Mouse (Mus musculus) heart, embryonic 15.5 days (tissue): Measurements from ENCODE around the gene Gm21969. TPM values are rescaled to one million over a fixed set of nuclear protein-coding genes. Genes with fewer than 3 reads are reported as not detected.
A peak's percentile ranks its signal among the peaks of the same experiment; 100 is the strongest.

Source experiments
- ATAC-seq: fragments of 200-750 bp; cut with Nextera tagmentation; replicated peaks from 2 replicates; pipeline ENCODE4 v1.8.0; 2017; ENCODE audit warnings: low read depth, moderate TSS enrichment; ENCODE audit not compliant: insufficient number of reproducible peaks, insufficient read depth, low FRiP score
- H3K27ac ChIP-seq: fragments of 300-500 bp; sonication (generic); 2 replicates; pipeline ENCODE4 v1.5.1; 2015; ENCODE audit warnings: mild to moderate bottlenecking, inconsistent platforms
- H3K27me3 ChIP-seq: fragments of 300-500 bp; sonication (generic); 2 replicates; pipeline ENCODE4 v1.6.1; 2015; ENCODE audit warnings: inconsistent platforms
- H3K36me3 ChIP-seq: fragments of 300-500 bp; sonication (generic); 2 replicates; pipeline ENCODE4 v1.6.1; 2015; ENCODE audit warnings: mild to moderate bottlenecking, inconsistent platforms
- H3K4me1 ChIP-seq: fragments of 300-500 bp; sonication (generic); replicated peaks from 2 replicates; pipeline ENCODE4 v1.6.1; 2015; ENCODE audit warnings: inconsistent platforms
- H3K4me2 ChIP-seq: fragments of 300-500 bp; sonication (generic); 2 replicates; pipeline ENCODE4 v1.6.1; 2015; ENCODE audit warnings: inconsistent platforms, mild to moderate bottlenecking, moderate library complexity
- H3K4me3 ChIP-seq: fragments of 300-500 bp; sonication (generic); 2 replicates; pipeline ENCODE4 v1.5.1; 2015; ENCODE audit warnings: mild to moderate bottlenecking, inconsistent platforms
- H3K9ac ChIP-seq: fragments of 300-500 bp; sonication (generic); 2 replicates; pipeline ENCODE4 v1.6.1; 2015; ENCODE audit warnings: mild to moderate bottlenecking, inconsistent platforms
- H3K9me3 ChIP-seq: fragments of 300-500 bp; sonication (generic); replicated peaks from 2 replicates; pipeline ENCODE4 v1.6.1; 2016; ENCODE audit warnings: inconsistent platforms
- WGBS: fragments of 180-500 bp; shearing (Covaris S2); methylation state at CpG from one replicate; pipeline ENCODE4 v1.1.7; 2015; ENCODE audit warnings: mixed read lengths; 5-methylcytosine and 5-hydroxymethylcytosine counted together
- polyA plus RNA-seq: library from polyadenylated mRNA; unstranded; fragments of >200 nt; fragmentation: Nextera tagmentation; extraction: Ambion mirVana; gene quantifications from 2 replicates; pipeline ENCODE4 v1.2.1, GENCODE M21; 2015

The Gm21969 gene
- 0.05 TPM in 1 of 2 replicates, not detected in the other for polyA plus RNA-seq

GRCm38 (mm10) chr4:139602357-139603244 is at the start of gene Gm21969:
Gene Gm21969 (plus strand): TSS chr4:139603186.
- no peak for ATAC-seq
- peak within 1 kb of the TSS; percentile 78 for H3K27ac ChIP-seq
- peaks cover 58% of the 10 kb centered on the region for H3K4me1 ChIP-seq
- H3K27me3 ChIP-seq: no peaks in the 10 kb centered on the region
- H3K9me3 ChIP-seq: no peaks in the 10 kb centered on the region
- no peak within 1 kb of the TSS for H3K4me3 ChIP-seq
- 51% methylated on average over 14 of the region's 14 CpGs for WGBS
- peak within 1 kb of the TSS; percentile 7; the same call in 1 of the 2 replicates for H3K9ac ChIP-seq
- H3K4me2 ChIP-seq: peak within 1 kb of the TSS; percentile 24; the same call in 1 of the 2 replicates
- H3K36me3 ChIP-seq: peaks cover 13% of the 10 kb centered on the region

GRCm38 (mm10) chr4:139555235-139555634 is 47.8 kb upstream of the Gm21969 start:
- no peak for ATAC-seq
- Histone ChIP-seq H3K27me3 (no peaks in the 10 kb centered on the region), H3K27ac (0 out of 2 replicates have a peak overlapping the region, but pooled peaks have one; percentile 13), H3K36me3 (no peaks in the 10 kb centered on the region), H3K4me3 (no peak overlapping the region), H3K9me3 (no peaks in the 10 kb centered on the region), H3K9ac (no peak overlapping the region), H3K4me2 (no peak overlapping the region), H3K4me1 (peaks cover 5% of the 10 kb centered on the region; the same call in 1 of the 2 replicates)
- 80% methylated on average over 11 of the region's 11 CpGs for WGBS

- no peaks in the 10 kb centered on the region for H3K9me3 ChIP-seq
- H3K27me3 ChIP-seq: no peaks in the 10 kb centered on the region
- H3K4me3 ChIP-seq: no peak overlapping the region
- H3K36me3 ChIP-seq: no peaks in the 10 kb centered on the region
- peaks cover 5% of the 10 kb centered on the region; the same call in 1 of the 2 replicates for H3K4me1 ChIP-seq
- H3K27ac ChIP-seq: peak overlapping the region; percentile 45; the same call in 1 of the 2 replicates
- 45% methylated on average over 19 of the region's 19 CpGs for WGBS
- H3K9ac ChIP-seq: no peak overlapping the region
- peak; percentile 84 for ATAC-seq
- peak overlapping the region; percentile 16 for H3K4me2 ChIP-seq
Observed at GRCm38 (mm10) chr4:139555951-139556350, 47.0 kb upstream of the Gm21969 start.

DNA sequence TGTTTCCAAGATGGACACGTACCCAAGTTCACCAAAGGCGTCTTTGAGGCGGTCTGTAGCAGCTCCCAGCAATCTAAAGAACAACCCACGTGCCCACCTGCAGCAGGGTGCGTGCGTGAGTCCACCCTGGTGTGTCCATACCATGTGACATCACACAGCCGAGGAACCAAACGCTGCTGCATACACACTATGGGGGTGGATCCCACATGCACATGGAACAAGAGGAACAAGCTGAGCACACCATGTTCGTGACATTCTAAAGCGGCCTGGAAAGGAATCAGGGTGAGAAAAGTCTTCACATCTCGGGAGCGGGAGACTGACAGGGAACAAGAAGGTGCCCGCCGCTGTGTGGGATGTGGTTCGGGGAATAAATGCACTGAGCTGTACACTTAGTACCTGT is 34.6 kb upstream of the Gm21969 start:
- ATAC-seq: no peak

GRCm38 (mm10) chr4:139570756-139571155 is 32.2 kb upstream of the Gm21969 start:
- no peaks in the 10 kb centered on the region for H3K9me3 ChIP-seq
- peaks cover 28% of the 10 kb centered on the region for H3K27me3 ChIP-seq
- no peak overlapping the region for H3K4me2 ChIP-seq
- no peak overlapping the region for H3K9ac ChIP-seq
- no peaks in the 10 kb centered on the region for H3K36me3 ChIP-seq
- no peak overlapping the region for H3K27ac ChIP-seq
- peaks cover 8% of the 10 kb centered on the region for H3K4me1 ChIP-seq
- H3K4me3 ChIP-seq: no peak overlapping the region
- 71% methylated on average over 10 of the region's 10 CpGs for WGBS
- ATAC-seq: no peak

More for the DNA sequence above, 34.6 kb upstream of the Gm21969 start:
- Histone ChIP-seq H3K9me3 (no peaks in the 10 kb centered on the region), H3K4me1 (no peaks in the 10 kb centered on the region), H3K36me3 (no peaks in the 10 kb centered on the region), H3K27ac (no peak overlapping the region), H3K27me3 (peaks cover 28% of the 10 kb centered on the region), H3K4me3 (no peak overlapping the region), H3K4me2 (no peak overlapping the region), H3K9ac (no peak overlapping the region)
- WGBS: 74% methylated on average over 15 of the region's 15 CpGs

- Histone ChIP-seq H3K9ac (no peak overlapping the region), H3K27ac (no peak overlapping the region), H3K4me3 (no peak overlapping the region), H3K36me3 (no peaks in the 10 kb centered on the region), H3K27me3 (peaks cover 22% of the 10 kb centered on the region), H3K4me1 (peaks cover 26% of the 10 kb centered on the region), H3K9me3 (no peaks in the 10 kb centered on the region), H3K4me2 (no peak overlapping the region)
- WGBS: 79% methylated on average over 12 of the region's 12 CpGs
- no peak for ATAC-seq
Observed at GRCm38 (mm10) chr4:139572928-139573512, 30.0 kb upstream of the Gm21969 start.

- WGBS: under 1% methylated on average over 52 of the region's 52 CpGs
- Histone ChIP-seq H3K4me2 (peak overlapping the region; percentile 95), H3K27me3 (peaks cover 19% of the 10 kb centered on the region; the same call in 1 of the 2 replicates), H3K9me3 (no peaks in the 10 kb centered on the region), H3K4me3 (peak overlapping the region; percentile 97), H3K4me1 (peaks cover 38% of the 10 kb centered on the region), H3K9ac (peak overlapping the region; percentile 95), H3K27ac (peak overlapping the region; percentile 90), H3K36me3 (no peaks in the 10 kb centered on the region)
- ATAC-seq: peak; percentile 97
Observed at GRCm38 (mm10) chr4:139574156-139574798, 28.7 kb upstream of the Gm21969 start.

DNA sequence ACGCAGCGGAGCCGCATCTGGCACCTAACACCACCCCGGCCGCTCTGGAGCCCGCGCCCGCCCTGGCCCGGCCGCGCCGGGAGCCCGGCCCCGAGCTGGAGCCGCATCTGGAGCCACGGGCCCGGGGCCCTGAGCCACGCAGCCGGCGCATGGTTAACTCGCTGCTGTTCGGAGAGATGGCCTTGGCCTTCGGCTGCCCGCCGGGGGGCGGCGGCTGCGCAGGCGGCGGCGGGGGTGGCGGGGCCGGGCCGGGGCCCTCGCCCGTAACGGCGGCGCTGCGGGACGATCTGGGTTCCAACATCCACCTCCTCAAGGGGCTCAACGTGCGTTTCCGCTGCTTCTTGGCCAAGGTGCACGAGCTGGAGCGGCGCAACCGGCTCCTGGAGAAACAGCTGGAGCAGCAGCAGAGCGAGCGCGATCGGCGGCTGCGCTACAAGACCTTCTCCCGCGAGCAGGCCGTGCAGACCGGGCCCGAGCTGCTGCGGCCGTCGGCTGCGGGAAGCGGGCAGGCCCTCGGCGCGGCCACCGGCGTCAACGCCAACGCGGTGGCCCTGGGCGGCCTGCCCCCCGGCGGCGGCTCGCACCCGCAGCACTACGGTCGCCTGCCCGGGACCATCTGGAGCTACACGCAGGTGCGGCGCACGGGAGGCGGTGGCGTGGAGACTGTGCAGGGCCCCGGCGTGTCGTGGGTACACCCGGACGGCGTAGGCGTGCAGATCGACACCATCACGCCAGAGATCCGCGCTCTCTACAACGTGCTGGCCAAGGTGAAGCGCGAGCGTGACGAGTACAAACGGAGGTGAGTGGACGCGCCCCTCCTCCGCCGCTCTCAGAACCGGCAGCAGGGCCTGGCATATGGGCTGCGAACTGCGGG is 27.9 kb upstream of the Gm21969 start:
- WGBS: under 1% methylated on average over 109 of the region's 111 CpGs
- H3K4me1 ChIP-seq: peaks cover 46% of the 10 kb centered on the region
- peak; percentile 47 for ATAC-seq

DNA sequence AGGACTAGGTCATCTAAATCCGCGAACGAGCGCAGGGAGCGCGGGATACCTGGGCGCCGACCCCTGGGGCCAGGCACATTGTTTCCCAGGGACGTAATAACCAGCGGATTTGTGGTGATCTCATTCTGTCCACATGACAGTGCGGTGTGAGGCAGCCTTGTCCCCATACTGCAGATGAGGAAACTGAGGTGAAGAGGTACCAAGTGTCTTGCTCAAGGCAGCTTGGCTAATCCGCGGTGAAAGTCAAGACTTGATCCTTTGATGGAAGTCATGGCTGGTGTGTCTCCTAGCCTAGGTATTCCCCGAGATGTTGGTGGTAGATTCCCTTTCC is 27.3 kb upstream of the Gm21969 start:
- no peaks in the 10 kb centered on the region for H3K36me3 ChIP-seq
- peak overlapping the region; percentile 97 for H3K4me3 ChIP-seq
- peaks cover 13% of the 10 kb centered on the region; the same call in 1 of the 2 replicates for H3K27me3 ChIP-seq
- peak overlapping the region; percentile 90 for H3K27ac ChIP-seq
- H3K9ac ChIP-seq: peak overlapping the region; percentile 95
- H3K9me3 ChIP-seq: no peaks in the 10 kb centered on the region
- no peak for ATAC-seq
- WGBS: 7% methylated on average over 14 of the region's 14 CpGs
- H3K4me1 ChIP-seq: peaks cover 52% of the 10 kb centered on the region
- peak overlapping the region; percentile 95 for H3K4me2 ChIP-seq

More for the DNA sequence above, 27.9 kb upstream of the Gm21969 start:
- no peaks in the 10 kb centered on the region for H3K9me3 ChIP-seq
- peak overlapping the region; percentile 90 for H3K27ac ChIP-seq
- H3K36me3 ChIP-seq: no peaks in the 10 kb centered on the region
- peak overlapping the region; percentile 95 for H3K4me2 ChIP-seq
- H3K9ac ChIP-seq: peak overlapping the region; percentile 95
- H3K4me3 ChIP-seq: peak overlapping the region; percentile 97
- peaks cover 16% of the 10 kb centered on the region; the same call in 1 of the 2 replicates for H3K27me3 ChIP-seq

DNA sequence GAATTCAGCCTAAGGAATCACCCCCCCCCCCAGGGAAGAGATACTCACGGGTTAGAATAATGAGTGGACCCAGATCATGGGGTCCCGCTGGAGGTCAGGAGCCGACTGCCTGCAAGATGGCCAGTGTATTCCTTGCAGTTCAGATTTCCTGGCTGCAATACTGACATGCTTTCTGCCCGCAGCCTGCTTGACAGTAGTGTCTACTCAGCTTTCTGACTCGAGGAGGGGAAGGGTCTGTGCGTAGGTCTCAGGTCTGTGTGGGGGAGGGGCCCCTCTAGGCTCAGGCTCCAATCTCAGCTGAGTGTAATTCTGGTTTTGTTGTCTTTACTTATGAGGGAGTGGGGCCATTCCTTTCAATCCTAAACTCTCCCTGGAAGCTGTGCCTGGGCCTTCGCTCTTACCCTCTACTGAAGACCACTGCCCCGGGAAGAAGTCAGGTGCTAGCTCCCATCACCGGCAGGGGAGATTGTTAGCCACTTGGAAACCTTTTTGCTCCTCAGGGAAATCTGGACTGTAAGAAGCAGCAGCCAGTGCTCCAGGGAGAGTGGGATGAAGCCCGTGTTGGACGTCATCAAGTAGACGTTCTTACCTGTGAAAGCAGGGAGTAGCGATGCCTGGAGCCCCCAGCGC is 26.6 kb upstream of the Gm21969 start:
- WGBS: 48% methylated on average over 14 of the region's 14 CpGs
- Histone ChIP-seq H3K4me1 (peaks cover 59% of the 10 kb centered on the region), H3K27me3 (peaks cover 11% of the 10 kb centered on the region; the same call in 1 of the 2 replicates)

More for the DNA sequence above, 26.6 kb upstream of the Gm21969 start:
- ATAC-seq: no peak
- H3K9ac ChIP-seq: peak overlapping the region; percentile 95
- H3K4me2 ChIP-seq: peak overlapping the region; percentile 95
- H3K9me3 ChIP-seq: no peaks in the 10 kb centered on the region
- H3K27ac ChIP-seq: 0 out of 2 replicates have a peak overlapping the region, but pooled peaks have one; percentile 14
- no peaks in the 10 kb centered on the region for H3K36me3 ChIP-seq
- H3K4me3 ChIP-seq: peak overlapping the region; percentile 97
